Mouse (Mus musculus): ENCODE data around the gene Hic1. TPM values are rescaled to one million over a fixed set of nuclear protein-coding genes. Genes with fewer than 3 reads are reported as not detected.

Hic1 gene
- total RNA-seq, 1 experiment = 2.1 TPM

DNA sequence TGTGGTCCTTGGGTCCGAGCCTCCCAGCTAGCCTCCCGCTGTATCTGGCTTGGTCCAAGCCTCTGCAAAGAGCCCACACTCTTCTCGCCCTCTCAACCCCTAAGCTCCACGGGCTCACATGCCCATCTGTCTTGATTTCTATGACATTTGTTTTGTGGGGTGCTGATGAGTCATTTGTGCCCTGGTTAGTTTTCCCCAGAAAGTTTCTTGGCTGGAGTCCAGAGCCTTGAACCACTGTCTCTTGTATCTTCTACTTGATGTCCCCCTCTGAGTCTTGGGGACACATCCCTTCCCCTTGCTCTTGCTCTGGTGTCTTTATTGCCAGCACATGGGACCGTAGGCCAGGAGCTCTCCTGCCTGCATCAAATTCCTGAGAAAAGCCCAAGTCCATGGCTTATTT is 30.6 kb upstream of the Hic1 start:
- no peaks in the 10 kb centered on the region for H3K9me3 ChIP-seq (ENCODE audit: control insufficient read depth, insufficient read depth, low read depth, low read length)
- TF ChIP-seq HCFC1 (IDR thresholded peaks at IDR 0.05; ENCODE audit: borderline replicate concordance, insufficient read depth, low read length) = no peak
- TF ChIP-seq ZNF384 (IDR thresholded peaks at IDR 0.05; ENCODE audit: low read depth, low read length) = no peak
- no peak for TF ChIP-seq MAFK (IDR thresholded peaks at IDR 0.05; ENCODE audit: insufficient read depth, low read depth, low read length)
- TF ChIP-seq ZC3H11A (IDR thresholded peaks at IDR 0.05; ENCODE audit: borderline replicate concordance, low read depth, low read length) = no peak
- TF ChIP-seq CHD2 (IDR thresholded peaks at IDR 0.05; ENCODE audit: low read depth, low read length) = no peak
- no peak overlapping the region for H3K4me3 ChIP-seq (ENCODE audit: insufficient read depth in 1 of 2, low read depth in 1 of 2, low read length in 2 of 2, poor library complexity in 1 of 2, severe bottlenecking in 1 of 2)
- H3K9ac ChIP-seq (ENCODE audit: insufficient read depth, low read depth, low read length, poor library complexity, severe bottlenecking) = no peak overlapping the region
- DNase-seq (ENCODE audit: low read depth, low spot score) = no peak
- no peaks in the 10 kb centered on the region for H3K36me3 ChIP-seq (ENCODE audit: control insufficient read depth, insufficient read depth, low read length, poor library complexity, severe bottlenecking)
- no peak overlapping the region for H3K27ac ChIP-seq (ENCODE audit: insufficient read depth, low read depth, low read length, poor library complexity, severe bottlenecking)
- peaks cover 2 to 23% of the 10 kb centered on the region in 2 experiments; a peak in 3 of 4 replicates for H3K4me1 ChIP-seq (ENCODE audit: control insufficient read depth in 2 of 2, insufficient read depth in 2 of 2, low read length in 2 of 2, poor library complexity in 1 of 2)
- in situ Hi-C loops (cut with MboI; ENCODE audit: low sequenced_read_pairs in 2 of 2, unreplicated experiment in 2 of 2) = no loop called here

DNA sequence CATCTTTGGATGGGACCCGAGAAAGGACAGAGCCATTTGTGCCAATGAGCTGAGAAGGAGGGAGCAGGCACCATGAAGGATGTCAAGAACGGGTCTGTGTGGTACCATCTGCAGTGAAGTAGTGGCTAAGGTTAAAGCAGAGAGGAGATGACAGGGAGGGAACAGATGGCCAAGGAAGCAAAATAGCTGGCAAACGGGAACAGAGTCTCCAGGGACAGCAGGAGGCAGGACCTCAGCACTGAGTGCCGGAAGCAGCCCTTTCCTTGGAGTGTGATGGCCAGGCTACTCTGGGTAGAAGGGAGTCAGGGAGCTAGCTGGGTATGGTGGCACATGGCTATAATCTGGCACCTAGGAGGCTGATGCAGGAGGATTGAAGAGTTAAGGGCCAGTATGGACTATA is 29.5 kb upstream of the Hic1 start:
- Histone ChIP-seq H3K4me1 (ENCODE audit: control insufficient read depth in 2 of 2, insufficient read depth in 2 of 2, low read length in 2 of 2, poor library complexity in 1 of 2) (peaks cover 2 to 19% of the 10 kb centered on the region in 2 experiments; a peak in 3 of 4 replicates), H3K36me3 (ENCODE audit: control insufficient read depth, insufficient read depth, low read length, poor library complexity, severe bottlenecking) (no peaks in the 10 kb centered on the region), H3K9ac (ENCODE audit: insufficient read depth, low read depth, low read length, poor library complexity, severe bottlenecking) (no peak overlapping the region), H3K4me3 (ENCODE audit: insufficient read depth in 1 of 2, low read depth in 1 of 2, low read length in 2 of 2, poor library complexity in 1 of 2, severe bottlenecking in 1 of 2) (no peak overlapping the region), H3K9me3 (ENCODE audit: control insufficient read depth, insufficient read depth, low read depth, low read length) (no peaks in the 10 kb centered on the region), H3K27ac (ENCODE audit: insufficient read depth, low read depth, low read length, poor library complexity, severe bottlenecking) (no peak overlapping the region)
- in situ Hi-C loops (cut with MboI; ENCODE audit: low sequenced_read_pairs in 2 of 2, unreplicated experiment in 2 of 2) = no loop called here
- DNase-seq (ENCODE audit: low read depth, low spot score) = no peak
- no peak for TF ChIP-seq ZNF384 (IDR thresholded peaks at IDR 0.05; ENCODE audit: low read depth, low read length)

DNA sequence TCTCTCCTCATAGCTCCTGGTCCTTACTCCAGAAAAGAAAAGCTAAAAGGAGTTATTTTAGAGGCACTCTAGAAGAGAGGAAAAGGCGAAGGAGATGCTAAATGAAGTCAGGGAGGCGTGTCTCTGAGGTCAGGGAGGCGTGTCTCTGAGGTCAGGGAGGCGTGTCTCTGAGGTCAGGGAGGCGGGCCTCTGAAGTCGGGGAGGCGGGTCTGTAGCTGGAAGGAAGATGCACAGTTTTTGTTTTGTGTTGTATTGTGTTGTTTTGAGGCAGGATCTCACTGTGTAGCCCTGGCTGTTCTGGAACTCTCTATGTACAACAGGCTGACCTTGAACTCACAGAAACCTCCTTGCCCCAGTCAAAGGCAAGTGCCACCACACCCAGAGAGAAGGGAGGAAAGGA is 28.6 kb upstream of the Hic1 start:
- no peaks in the 10 kb centered on the region for H3K9me3 ChIP-seq (ENCODE audit: control insufficient read depth, insufficient read depth, low read depth, low read length)
- no peaks in the 10 kb centered on the region for H3K36me3 ChIP-seq (ENCODE audit: control insufficient read depth, insufficient read depth, low read length, poor library complexity, severe bottlenecking)
- DNase-seq (ENCODE audit: low read depth, low spot score) = no peak
- no peak overlapping the region for H3K4me3 ChIP-seq (ENCODE audit: insufficient read depth in 1 of 2, low read depth in 1 of 2, low read length in 2 of 2, poor library complexity in 1 of 2, severe bottlenecking in 1 of 2)
- H3K27ac ChIP-seq (ENCODE audit: insufficient read depth, low read depth, low read length, poor library complexity, severe bottlenecking) = no peak overlapping the region
- TF ChIP-seq CHD2 (IDR thresholded peaks at IDR 0.05; ENCODE audit: low read depth, low read length) (no peak), ZNF384 (IDR thresholded peaks at IDR 0.05; ENCODE audit: low read depth, low read length) (no peak), MAFK (IDR thresholded peaks at IDR 0.05; ENCODE audit: insufficient read depth, low read depth, low read length) (no peak), ZC3H11A (IDR thresholded peaks at IDR 0.05; ENCODE audit: borderline replicate concordance, low read depth, low read length) (no peak), HCFC1 (IDR thresholded peaks at IDR 0.05; ENCODE audit: borderline replicate concordance, insufficient read depth, low read length) (no peak)
- H3K9ac ChIP-seq (ENCODE audit: insufficient read depth, low read depth, low read length, poor library complexity, severe bottlenecking) = no peak overlapping the region
- peaks cover 2 to 18% of the 10 kb centered on the region in 2 experiments; a peak in 3 of 4 replicates for H3K4me1 ChIP-seq (ENCODE audit: control insufficient read depth in 2 of 2, insufficient read depth in 2 of 2, low read length in 2 of 2, poor library complexity in 1 of 2)
- in situ Hi-C loops (cut with MboI; ENCODE audit: low sequenced_read_pairs in 2 of 2, unreplicated experiment in 2 of 2) = no loop called here

DNA sequence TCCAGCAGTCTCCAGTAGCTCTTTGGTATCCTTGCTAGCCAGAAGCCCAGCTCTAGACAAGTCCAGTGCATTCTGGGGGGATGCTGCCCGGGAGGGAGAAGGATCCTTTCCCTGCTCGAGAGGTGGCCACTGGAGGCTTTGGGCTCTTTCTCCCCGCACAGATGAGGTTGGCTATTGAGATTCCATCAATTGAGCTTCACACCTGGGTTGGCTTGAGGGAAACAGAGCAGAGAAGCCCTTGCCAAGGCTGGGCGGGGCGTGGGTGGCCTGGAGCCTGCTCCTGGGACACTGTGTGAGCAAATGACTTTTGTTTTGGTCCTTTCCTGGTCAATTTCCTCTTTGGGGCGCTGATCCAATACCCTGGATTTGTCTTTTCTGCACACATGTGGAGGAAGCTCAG is 26.8 kb upstream of the Hic1 start:
- no peak overlapping the region for H3K27ac ChIP-seq (ENCODE audit: insufficient read depth, low read depth, low read length, poor library complexity, severe bottlenecking)
- no peak overlapping the region for H3K9ac ChIP-seq (ENCODE audit: insufficient read depth, low read depth, low read length, poor library complexity, severe bottlenecking)
- H3K9me3 ChIP-seq (ENCODE audit: control insufficient read depth, insufficient read depth, low read depth, low read length) = no peaks in the 10 kb centered on the region
- no peak overlapping the region for H3K4me3 ChIP-seq (ENCODE audit: insufficient read depth in 1 of 2, low read depth in 1 of 2, low read length in 2 of 2, poor library complexity in 1 of 2, severe bottlenecking in 1 of 2)
- H3K36me3 ChIP-seq (ENCODE audit: control insufficient read depth, insufficient read depth, low read length, poor library complexity, severe bottlenecking) = no peaks in the 10 kb centered on the region
- DNase-seq (ENCODE audit: low read depth, low spot score) = no peak
- no peak for TF ChIP-seq ZNF384 (IDR thresholded peaks at IDR 0.05; ENCODE audit: low read depth, low read length)
- no peak for TF ChIP-seq CHD2 (IDR thresholded peaks at IDR 0.05; ENCODE audit: low read depth, low read length)
- no peak for TF ChIP-seq ZC3H11A (IDR thresholded peaks at IDR 0.05; ENCODE audit: borderline replicate concordance, low read depth, low read length)
- TF ChIP-seq HCFC1 (IDR thresholded peaks at IDR 0.05; ENCODE audit: borderline replicate concordance, insufficient read depth, low read length) = no peak
- TF ChIP-seq MAFK (IDR thresholded peaks at IDR 0.05; ENCODE audit: insufficient read depth, low read depth, low read length) = no peak
- in situ Hi-C loops (cut with MboI; ENCODE audit: low sequenced_read_pairs in 2 of 2, unreplicated experiment in 2 of 2) = no loop called here
- peaks cover 2 to 16% of the 10 kb centered on the region in 2 experiments; a peak in 3 of 4 replicates for H3K4me1 ChIP-seq (ENCODE audit: control insufficient read depth in 2 of 2, insufficient read depth in 2 of 2, low read length in 2 of 2, poor library complexity in 1 of 2)

DNA sequence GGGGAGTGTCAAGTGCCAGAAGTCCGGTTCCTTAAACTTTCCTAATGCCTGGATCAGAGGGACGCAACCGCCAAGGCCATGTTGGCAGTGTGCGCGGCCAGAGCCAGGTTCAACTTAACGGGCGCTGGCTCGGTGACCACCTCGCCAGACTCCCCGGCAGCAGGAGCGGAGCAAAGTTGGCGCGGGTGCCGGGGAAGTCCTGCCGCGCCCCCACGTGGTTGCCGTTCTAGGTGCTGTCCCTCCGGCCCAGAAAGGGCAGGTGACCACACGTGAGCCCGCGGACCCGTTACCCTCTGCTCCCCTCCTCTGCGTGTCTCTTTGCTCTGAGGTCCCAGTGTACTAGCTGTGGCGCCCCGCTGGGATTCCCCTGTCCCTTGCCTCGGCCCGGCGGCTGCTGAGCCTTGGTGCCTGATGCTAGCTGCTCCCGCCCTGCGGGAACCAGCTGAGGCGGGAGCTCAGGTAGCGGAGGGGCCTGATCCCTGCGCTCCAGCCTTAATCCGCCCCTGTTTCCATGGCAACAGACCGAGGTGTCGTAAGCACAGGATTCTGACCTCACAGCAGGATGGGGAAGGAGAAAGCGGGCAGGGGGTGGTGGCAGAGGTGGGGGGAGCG is 25.6 kb upstream of the Hic1 start:
- H3K4me1 ChIP-seq (ENCODE audit: control insufficient read depth in 2 of 2, insufficient read depth in 2 of 2, low read length in 2 of 2, poor library complexity in 1 of 2) = peaks cover 2 to 20% of the 10 kb centered on the region in 2 experiments; a peak in 3 of 4 replicates
- H3K36me3 ChIP-seq (ENCODE audit: control insufficient read depth, insufficient read depth, low read length, poor library complexity, severe bottlenecking) = no peaks in the 10 kb centered on the region
- H3K9me3 ChIP-seq (ENCODE audit: control insufficient read depth, insufficient read depth, low read depth, low read length) = no peaks in the 10 kb centered on the region
- H3K9ac ChIP-seq (ENCODE audit: insufficient read depth, low read depth, low read length, poor library complexity, severe bottlenecking) = peak overlapping the region; percentile 56; the same call in 1 of the 2 replicates
- TF ChIP-seq CHD2 (IDR thresholded peaks at IDR 0.05; ENCODE audit: low read depth, low read length) = no peak
- no peak for TF ChIP-seq MAFK (IDR thresholded peaks at IDR 0.05; ENCODE audit: insufficient read depth, low read depth, low read length)
- TF ChIP-seq HCFC1 (IDR thresholded peaks at IDR 0.05; ENCODE audit: borderline replicate concordance, insufficient read depth, low read length) = no peak
- TF ChIP-seq ZNF384 (IDR thresholded peaks at IDR 0.05; ENCODE audit: low read depth, low read length) = no peak
- TF ChIP-seq ZC3H11A (IDR thresholded peaks at IDR 0.05; ENCODE audit: borderline replicate concordance, low read depth, low read length) = no peak
- in situ Hi-C loops (cut with MboI; ENCODE audit: low sequenced_read_pairs in 2 of 2, unreplicated experiment in 2 of 2) = loop anchor here (5.0 kb wide), 1 partner anchor 97 kb away; no protein-coding TSS in a partner anchor
- H3K27ac ChIP-seq (ENCODE audit: insufficient read depth, low read depth, low read length, poor library complexity, severe bottlenecking) = no peak overlapping the region
- H3K4me3 ChIP-seq (ENCODE audit: insufficient read depth in 1 of 2, low read depth in 1 of 2, low read length in 2 of 2, poor library complexity in 1 of 2, severe bottlenecking in 1 of 2) = peak overlapping the region; percentile 62 to 77
- DNase-seq (ENCODE audit: low read depth, low spot score) = peak; percentile 95
